Mouse (Mus musculus): ENCODE results near the gene Krtap4-6.
"Not testable (repeated sequence)": the region's sequence is repeated elsewhere in the genome, so short reads cannot be mapped to it uniquely, and the experiment has no call there.

- not testable (repeated sequence) for TF ChIP-seq POLR2A (IDR thresholded peaks at IDR 0.05; ENCODE audit: low read depth, low read length); CTCF (conservative IDR thresholded peaks at IDR 0.05; ENCODE audit: insufficient read depth, insufficient read length, low read depth, low read length)
These were observed 7.2 kb downstream of the Krtap4-6 start, which contains the start of gene Gm11563 for GRCm38 (mm10) chr11:99658467-99659010.
